Mouse (Mus musculus): Measurements from ENCODE around the gene Zc3h12c.

The Zc3h12c gene

DNA sequence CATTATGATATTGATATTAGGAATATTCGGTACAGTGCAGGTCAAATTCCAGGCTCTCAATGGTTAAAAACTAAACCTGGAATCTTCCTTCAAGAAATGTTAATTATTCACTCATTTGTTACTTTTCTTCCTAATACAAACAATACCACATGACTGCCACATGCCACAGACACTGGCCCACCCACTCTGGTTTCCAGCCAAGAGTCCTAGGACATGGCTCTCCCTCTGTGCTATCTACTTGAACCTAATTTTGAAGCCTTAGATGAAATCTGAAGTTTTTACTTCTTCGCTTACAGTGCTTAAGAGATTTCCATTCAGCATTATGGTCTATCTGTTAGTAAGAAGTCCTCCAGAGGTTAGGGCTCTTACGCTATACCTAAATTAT lies 2.7 kb downstream of the Zc3h12c start:
- DNase-seq (ENCODE audit: low spot score): no peak

DNA sequence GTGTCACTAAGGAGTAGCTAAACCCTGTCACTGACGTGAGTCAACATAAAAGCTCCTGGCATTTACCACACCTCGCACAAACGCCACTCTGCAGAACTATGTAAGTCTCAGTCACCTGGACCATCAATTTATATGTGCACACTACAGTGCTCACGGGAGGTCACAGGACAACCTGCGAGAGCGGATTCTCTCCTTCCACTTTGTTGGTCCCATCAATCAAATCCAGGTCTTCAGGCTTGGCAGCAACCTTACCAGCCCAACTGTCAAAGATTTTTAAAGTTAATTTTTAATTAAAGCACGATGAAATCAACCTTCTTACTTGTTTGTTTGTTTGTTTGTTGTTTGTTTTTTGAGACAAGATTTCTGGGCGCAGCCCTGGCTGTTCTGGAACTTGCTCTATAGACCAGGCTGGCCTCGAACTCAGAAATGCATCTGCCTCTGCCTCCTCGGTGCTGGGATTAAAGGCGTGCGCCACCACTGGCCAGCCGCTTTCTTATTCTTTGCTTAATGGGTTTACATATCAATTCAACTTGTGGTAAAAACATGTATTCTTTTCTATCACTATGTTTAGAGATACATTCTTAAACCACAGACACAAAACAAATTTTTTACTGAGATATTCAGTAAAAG lies 3.2 kb downstream of the Zc3h12c start:
- no peak for DNase-seq (ENCODE audit: low spot score)

DNA sequence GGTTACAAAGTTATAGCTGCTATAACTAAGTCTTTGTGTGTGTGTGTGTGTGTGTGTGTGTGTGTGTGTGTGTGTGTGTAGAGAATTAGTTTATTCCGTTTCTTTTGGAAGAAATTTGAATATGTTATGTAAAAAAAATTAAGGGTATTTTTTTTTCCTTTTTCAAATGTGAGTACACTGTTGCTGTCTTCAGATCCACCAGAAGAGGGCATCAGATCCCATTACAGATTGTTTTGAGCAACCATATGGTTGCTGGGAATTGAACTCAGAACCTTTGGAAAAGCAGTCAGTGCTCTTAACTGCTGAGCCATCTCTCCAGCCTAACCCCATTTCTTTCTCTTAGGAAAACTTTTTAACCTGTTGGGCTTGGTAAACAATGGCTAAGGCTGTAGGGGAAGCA lies 7.9 kb downstream of the Zc3h12c start:
- no peak for DNase-seq (ENCODE audit: low spot score)

DNA sequence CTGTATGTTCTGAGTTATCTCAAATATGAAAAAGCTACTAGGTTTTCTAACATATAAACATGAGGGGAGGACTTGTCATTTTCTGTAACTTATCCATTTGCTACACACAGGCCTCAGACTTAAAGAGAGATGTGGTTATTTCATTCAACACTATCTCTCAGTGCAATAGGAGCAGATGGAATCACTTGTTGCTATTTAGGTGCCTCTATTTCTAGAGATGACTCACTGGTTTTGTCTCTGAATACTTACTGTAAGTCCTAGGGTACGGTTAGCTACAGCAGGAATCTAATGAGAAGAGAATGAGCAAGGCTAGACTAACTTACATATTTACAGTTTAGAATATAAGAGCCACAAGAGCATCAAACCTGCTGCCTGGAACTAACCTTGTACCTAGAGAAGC lies 9.8 kb downstream of the Zc3h12c start:
- DNase-seq (ENCODE audit: low spot score): no peak

DNA sequence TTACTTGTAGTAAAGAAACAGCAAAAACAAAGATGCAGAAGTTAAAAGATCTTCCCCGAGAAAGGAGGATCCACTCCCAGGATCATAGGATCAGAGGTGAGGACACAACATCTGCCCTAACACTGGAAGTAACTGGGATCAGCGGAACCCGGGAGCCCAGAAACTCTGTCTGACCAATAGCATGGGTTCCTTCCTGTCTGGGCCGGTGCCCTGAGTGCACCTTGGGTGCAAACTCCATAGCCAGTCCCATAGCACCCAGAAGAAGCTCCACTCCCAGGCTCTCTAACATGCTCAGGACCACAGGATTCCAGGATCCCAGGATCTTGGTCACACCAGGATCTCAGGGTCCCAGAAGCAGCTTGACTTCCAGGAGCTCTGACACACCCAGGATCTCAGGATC lies 13.0 kb downstream of the Zc3h12c start:
- no peak for DNase-seq (ENCODE audit: low spot score)

DNA sequence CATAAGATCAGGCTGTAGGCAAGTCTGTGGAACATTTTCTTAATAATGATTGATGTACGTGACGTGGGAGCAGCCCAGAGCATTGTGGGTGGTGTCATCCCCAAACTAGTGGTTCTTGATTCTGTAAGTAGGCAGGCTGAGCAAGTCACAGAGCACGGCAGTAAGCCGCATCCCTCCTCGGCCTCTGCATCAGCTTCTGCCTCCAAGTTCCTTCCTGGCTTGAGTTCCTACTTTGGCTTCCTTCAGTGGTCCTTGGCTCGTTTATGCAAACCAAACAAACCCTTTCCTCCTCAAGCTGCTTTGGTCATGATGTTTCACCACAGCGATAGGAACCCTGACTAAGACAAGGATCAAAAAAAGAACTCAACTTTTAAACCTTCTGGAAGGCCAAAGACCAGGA lies 14.1 kb downstream of the Zc3h12c start:
- DNase-seq (ENCODE audit: low spot score): peak; percentile 23

DNA sequence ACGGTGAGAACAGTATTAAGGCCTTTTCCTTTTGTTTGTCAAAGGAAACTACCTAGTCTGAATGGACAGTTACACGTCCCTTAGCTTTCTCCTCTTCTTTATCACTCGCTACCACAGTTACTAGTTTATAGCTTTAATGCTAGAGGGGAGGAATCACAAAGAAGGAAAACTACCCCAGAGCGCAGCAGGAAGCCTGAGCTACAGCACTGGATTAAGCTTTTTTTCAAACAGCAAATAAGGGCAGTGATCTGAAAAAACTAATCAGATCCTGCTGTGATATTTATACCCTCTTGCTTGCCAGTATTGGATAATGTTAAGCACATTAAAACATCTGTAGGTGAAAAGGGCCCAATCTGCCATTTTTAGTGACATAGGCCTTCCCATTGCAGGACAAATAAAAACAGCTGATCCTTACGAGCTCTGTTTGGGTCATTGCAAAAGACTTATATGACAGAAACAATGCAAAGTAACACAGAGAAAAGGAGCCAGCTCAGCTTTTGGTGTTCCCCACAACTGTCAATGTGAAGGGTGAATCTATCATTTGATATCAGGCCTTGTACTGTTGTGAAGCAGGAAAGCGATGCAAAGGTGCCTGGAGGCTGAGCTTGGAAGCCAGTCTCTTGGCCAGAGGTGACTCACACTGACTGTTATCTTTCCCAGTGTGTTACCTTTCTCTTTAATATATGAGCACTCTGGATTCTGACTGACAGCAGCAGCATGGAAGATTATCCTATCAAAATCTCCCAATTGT lies 16.1 kb downstream of the Zc3h12c start:
- no peak for DNase-seq (ENCODE audit: low spot score)

DNA sequence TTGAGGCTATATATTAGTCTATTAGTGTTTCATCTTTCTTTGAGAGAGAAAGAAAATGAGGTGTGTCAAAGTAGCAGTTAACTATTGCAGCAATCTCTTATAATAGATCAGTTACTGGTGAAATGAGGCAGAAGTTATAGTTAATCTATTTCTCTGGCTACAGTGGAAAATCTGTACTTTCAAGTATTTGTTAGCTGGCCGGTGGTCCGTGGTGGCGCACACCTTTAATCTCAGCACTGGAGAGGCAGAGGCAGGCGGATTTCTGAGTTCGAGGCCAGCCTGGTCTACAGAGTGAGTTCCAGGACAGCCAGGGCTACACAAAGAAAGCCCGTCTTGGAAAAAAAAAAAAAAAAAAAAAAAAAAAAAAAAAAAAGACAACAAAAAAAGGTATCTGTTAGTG lies 18.6 kb downstream of the Zc3h12c start:
- DNase-seq (ENCODE audit: low spot score): no peak

DNA sequence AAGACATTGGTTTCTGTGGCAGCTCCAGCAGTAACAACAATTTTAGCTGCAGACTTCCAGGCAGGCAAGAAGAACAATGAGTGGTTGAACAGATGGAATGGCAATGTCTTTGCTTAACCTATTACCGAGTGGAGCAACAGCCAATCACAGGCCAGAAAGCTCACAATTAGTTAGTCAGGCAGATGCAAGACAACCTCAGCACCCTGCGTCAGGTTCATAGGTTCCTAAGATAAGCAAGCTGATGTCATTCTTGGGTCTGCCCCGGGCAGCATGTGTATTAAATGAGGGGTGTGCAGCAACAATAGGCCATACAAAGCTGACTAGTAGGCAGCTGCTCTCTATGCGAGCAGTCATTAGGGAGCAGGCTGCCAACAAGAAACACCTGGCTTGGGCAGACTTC lies 19.1 kb downstream of the Zc3h12c start:
- DNase-seq (ENCODE audit: low spot score): no peak

DNA sequence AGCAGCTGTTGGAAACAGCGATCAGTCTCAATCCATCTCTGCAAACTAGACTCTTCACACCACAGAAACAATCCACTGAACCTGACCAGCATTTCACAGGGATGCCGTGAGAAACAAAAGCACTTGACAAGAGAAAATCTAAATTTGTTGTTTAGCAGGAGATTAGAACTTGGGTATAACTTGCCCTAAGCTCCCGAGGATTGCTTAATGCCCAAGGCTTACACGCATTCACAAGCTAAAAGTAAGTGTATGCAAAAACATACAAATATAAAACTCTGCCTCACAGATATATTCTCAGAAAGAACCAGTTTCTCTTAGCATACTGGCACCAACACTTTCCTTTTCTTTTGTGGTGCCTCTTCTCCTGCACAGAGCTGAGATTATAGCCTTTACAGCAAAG lies 19.5 kb downstream of the Zc3h12c start:
- DNase-seq (ENCODE audit: low spot score): no peak

DNA sequence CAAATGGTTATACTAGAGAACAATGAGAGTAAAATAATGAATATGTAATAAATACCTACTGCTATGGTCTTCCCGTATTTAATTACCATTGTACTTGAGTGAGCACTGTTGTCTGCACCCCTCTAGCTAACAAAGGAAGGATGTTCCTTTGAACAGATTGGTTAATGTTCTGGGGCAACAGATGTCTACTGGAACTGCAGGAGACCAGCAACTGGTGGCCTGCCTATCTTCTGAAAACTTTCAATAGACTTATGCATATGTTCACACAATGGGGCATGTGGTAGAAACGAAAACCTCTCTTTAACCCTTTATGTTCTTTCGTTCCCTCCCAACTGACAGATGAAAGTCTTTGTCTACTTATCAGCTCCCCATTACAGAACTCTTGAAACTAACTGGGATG lies 20.1 kb downstream of the Zc3h12c start:
- DNase-seq (ENCODE audit: low spot score): no peak

DNA sequence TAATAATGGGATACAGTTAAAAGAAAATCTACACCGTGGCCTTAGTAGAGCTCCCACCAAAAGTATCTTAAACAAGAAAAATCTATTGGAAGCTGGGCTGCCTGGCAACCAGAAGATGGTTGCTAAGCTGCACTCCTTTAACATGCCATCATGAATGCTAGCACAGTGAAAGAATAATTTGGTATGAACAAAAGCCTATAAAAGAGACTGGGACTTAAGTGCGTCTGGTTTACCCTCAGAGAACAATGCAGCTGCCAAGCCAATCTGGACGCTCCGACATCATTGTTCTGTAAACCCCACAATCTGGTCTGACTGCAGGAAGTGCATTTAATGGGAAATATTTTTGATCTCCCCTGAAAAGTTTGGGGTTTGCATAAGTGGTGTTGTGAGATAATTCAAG lies 22.1 kb downstream of the Zc3h12c start:
- DNase-seq (ENCODE audit: low spot score): no peak

DNA sequence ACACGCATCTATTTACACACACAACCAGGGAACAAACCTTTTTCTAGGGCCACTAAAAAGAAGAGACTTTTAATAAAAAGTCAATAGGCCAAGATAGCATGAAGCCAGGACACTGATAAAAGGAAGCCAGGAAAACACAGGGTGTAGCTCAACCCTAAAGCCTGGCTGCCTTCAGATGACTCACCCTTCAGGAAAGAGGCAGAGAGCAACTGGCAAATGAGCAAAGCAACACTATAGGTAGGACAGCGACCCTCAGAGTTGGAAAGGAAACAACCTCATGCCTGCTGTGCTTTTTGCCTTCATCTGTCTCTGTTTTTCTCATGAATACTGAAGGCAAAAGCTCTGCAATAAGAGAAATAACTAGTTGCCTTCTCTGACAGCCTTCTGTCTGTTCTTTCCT lies 35.6 kb downstream of the Zc3h12c start:
- DNase-seq (ENCODE audit: low spot score): no peak

DNA sequence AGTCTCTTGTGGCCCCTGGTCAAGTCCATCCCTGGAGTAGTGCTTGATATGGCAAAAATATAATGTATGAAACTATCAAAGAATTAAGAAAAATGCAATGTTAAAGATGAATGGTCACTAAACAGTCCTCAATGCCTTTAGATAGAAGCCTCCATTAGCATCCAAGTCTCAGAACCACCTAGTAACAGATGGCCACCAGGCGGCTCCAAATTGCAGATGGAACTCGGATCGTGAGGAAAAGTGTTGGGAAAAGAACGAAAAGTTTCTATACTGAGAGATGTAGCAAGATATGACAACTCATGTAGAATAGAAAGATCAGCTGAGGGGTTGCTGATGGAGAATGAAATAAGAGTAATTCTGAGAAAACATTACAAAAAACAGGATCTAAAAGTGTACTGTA lies 38.0 kb downstream of the Zc3h12c start:
- no peak for DNase-seq (ENCODE audit: low spot score)

DNA sequence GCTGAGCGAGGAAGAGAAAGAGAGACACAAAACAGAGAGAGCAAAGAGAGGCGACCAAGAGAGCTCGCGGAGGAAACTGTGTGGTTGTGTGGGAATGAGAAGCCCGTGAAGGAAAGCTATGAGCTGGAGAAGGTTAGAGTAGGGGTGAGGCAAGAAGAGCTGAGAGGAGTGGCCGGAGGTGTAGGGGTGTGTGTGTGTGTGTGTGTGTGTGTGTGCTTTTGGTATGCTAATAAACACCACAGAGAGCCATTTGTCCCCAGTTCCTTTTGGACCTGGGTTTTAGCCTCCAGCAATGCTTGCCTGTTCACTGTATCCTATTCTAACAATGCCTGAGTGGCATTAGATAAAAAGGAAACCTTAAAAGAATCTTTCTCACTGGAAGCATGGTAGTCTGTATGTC lies 43.1 kb downstream of the Zc3h12c start:
- no peak for DNase-seq (ENCODE audit: low spot score)

DNA sequence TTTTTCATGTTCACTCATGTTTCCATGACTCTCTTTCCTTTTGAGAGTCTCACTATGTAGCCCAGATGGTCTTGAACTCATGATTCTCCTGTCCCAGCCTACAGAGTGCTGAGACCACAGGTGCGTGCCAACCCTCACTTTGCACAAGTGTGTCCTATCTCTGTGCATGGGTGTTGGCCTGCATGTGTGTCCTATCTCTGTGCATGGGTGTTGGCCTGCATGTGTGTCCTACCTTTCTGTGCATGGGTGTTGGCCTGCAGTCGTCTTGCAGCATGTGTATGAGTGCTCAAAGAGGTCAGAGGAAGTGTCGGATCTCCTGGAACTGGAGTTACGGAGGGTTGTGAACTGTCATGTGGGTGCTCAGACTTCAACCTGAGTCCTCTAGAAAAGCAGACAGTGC lies 49.2 kb downstream of the Zc3h12c start:
- no peak for DNase-seq (ENCODE audit: low spot score)

DNA sequence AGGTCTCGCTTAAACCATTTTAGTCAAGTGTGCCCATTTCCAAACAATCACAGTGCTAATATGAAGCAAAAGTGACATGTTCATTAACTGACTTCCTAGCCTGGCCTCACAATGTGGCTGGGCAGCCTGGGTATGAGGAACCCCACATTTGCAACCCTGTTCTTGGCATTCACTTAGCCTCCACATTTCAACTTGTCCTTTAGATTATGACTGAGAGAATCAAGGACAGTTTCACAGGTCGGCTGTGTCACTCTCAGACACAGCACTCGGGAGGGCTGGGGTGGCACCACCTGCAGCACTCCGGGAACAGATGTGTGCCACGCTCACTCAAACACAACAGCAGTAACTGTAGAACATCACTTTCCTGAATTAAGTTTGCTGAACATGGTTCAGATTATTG lies 55.3 kb downstream of the Zc3h12c start:
- no peak for DNase-seq (ENCODE audit: low spot score)

DNA sequence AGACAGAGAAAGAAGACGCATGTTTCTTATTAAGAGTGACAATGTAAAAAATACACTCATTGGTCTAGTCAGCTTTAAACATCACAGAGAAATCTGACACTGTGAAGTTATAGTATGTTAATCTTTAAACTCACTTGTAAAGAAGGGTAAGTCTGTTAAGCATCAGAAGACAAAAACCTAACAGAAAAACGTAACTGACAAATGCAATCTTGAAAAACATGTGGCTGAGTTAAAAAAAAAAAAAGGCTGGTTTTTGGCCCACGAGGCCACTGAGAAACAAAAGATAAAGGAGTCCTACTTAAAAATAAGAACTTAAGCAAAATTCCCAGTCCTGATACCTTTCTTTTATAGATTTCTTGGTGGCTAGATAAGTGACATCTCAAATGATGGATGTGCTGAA lies 57.6 kb downstream of the Zc3h12c start:
- DNase-seq (ENCODE audit: low spot score): no peak

DNA sequence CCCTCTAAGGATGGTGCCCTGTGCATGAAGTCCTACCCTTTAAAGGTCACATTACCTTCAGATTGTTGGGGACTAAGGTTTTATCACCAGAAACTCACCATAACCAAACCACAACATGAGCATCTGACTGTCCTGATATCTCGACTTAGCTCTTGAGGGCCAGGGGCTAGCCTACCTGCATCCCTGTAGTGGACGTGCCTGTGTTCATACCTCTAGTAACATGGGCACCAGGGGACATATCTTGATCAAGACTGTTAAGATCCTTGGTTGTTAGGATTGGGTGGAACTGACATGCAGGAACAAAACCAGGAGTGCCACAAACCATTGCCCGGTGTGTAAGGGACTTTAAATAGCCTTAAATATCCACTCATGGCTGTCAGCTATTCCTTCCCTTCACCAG lies 61.2 kb downstream of the Zc3h12c start:
- no peak for DNase-seq (ENCODE audit: low spot score)

DNA sequence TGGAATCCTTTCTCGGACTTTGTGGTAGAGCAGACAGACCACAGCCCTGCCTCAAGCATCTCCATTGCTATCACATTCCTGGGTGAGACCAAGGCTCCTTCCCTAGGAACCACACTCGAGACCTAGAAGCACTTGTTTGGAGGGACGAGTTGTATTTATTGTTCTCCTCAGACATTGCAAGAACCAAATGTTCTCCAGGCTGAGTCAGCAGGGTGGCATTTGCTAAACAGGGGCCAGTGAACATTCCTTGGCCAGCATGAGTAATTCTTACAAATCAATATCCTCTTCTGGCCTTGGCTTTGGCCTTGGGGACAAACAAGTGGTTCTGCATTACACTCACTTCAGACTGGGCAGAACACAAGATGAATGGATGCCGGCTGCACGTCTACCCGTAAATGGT lies 62.9 kb downstream of the Zc3h12c start:
- DNase-seq (ENCODE audit: low spot score): peak; percentile 47

DNA sequence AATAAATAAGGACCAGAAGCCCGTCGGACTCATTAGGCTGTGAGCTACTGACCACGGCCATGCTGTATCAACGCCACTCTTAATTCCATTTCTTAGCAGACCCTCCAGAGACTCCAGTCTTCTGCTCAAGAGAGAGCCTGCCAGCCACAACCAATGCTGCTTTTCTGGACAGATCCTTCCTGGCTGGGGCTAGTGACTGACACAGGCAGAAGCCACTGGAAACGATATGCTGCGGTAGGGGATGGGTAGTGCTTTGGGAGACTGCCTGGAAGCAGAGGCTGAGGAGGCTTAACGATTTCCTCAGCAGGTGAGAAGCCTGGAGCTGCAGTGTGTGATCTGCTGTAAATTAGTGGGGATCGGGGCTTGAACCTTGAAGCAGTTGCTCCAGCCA lies 64.2 kb downstream of the Zc3h12c start:
- no peak for DNase-seq (ENCODE audit: low spot score)

DNA sequence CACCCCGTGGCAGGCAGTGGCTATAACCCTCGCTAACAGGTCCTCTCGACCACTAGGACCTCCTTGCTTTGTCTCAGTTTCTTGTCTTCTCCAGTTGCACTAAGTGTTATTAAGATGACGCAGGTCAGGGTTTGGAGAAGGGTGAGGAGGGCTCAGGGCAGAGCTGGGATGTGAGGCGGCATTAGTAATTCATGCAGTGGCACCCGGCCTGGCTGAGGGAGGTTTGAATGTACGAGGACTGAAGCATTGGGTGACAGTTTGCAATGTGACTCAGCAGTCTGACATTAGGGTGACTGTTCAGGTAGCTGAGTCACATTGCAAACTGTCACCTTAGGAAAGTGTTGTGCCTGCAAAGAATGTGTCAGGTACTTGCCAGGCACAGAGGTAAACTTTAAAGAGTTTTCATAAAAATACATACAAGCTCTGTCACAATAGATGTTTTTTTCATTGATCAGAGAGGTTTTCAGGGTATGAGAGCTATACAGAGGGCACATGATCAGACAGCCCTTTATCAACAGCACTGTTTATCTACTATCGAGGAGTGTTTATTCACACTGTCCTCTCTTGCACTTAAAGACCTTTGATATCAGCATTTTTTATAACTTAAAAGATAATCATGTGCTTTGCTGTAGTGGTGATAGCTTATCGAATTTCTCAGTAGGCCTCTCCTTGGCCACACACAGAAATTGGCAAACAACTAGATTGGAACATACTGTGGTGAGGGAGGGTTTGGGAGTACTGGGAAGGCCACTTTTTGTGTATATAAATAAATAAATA lies 64.7 kb downstream of the Zc3h12c start:
- DNase-seq (ENCODE audit: low spot score): no peak

DNA sequence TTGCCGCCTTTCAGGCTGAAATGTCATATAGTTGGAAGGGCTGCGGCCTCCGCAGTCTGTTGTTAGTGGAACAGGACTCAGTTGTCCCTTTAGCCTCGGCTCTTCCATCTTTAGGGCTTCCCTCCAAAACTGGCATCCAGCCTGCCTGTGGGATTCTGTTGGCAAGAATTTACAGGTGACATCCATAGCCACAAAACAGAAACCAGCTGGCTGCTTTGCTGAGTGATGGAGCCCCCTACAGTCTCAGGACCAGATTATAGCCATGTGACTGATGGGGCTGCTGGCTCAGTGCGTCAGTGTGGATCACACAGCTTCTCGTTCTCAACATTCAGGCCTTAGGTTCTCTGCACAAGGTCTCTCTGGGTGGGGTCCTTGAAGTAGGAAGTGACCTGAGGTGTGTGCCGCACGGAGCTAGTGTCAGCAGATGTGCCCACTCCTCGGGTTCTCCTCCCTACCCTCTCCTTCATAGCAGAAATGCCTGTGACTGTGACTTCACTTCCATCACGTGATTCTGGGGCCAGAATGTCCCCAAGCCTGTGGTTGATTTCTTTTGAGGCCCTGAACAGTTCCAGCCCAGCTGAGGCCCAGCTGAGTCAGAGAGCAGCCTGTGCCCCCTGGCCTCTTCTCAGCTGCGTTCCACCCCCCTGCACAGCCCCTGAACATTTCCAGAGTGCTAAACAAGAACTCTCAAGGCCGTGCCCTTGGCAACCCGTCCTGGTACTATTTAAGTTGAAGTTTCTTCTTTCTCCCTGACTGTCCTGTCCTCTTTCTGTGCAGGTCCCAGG lies 66.1 kb downstream of the Zc3h12c start:
- DNase-seq (ENCODE audit: low spot score): no peak
